Mouse (Mus musculus) liver, adult 2 months (tissue): ENCODE data around the gene Polr1e. TPM values are rescaled to one million over a fixed set of nuclear protein-coding genes. Genes with fewer than 3 reads are reported as not detected.
"Not testable (repeated sequence)": the region's sequence is repeated elsewhere in the genome, so short reads cannot be mapped to it uniquely, and the experiment has no call there.

Experiments used
- DNase-seq: peaks from one replicate; pipeline ENCODE4 v3.0.0-alpha.2; 2011; ENCODE audit warnings: low read depth, low spot score; ENCODE audit errors: extremely low read depth
- H3K27ac ChIP-seq: fragments of 200-500 bp; replicated peaks from 2 replicates; pipeline ENCODE4 v1.5.1; 2012; ENCODE audit warnings: low read depth, mild to moderate bottlenecking, control low read depth, inconsistent platforms, low read length; ENCODE audit not compliant: insufficient read depth
- H3K27me3 ChIP-seq: fragments of 200-500 bp; 2 replicates; pipeline ENCODE4 v1.6.1; 2012; ENCODE audit warnings: mild to moderate bottlenecking, moderate library complexity, low read length, inconsistent platforms; ENCODE audit not compliant: control insufficient read depth, insufficient read depth
- H3K36me3 ChIP-seq: fragments of 200-500 bp; 2 replicates; pipeline ENCODE4 v1.6.1; 2012; ENCODE audit warnings: low read length, inconsistent platforms; ENCODE audit not compliant: control insufficient read depth, insufficient read depth
- H3K4me1 ChIP-seq: fragments of 200-500 bp; 2 replicates; pipeline ENCODE4 v1.6.1; 2011; ENCODE audit warnings: low read length; ENCODE audit not compliant: control insufficient read depth, insufficient read depth
- H3K4me3 ChIP-seq: fragments of 200-500 bp; 2 replicates; pipeline ENCODE4 v1.5.1; 2011; ENCODE audit warnings: low read depth, mild to moderate bottlenecking, control low read depth, low read length, moderate library complexity; ENCODE audit not compliant: insufficient read depth
- H3K79me2 ChIP-seq: fragments of 200-500 bp; 2 replicates; pipeline ENCODE4 v1.6.1; 2012; ENCODE audit warnings: inconsistent platforms, mild to moderate bottlenecking, low read length, moderate library complexity; ENCODE audit not compliant: control insufficient read depth, insufficient read depth
- H3K9ac ChIP-seq: fragments of 200-500 bp; 2 replicates; pipeline ENCODE4 v1.6.1; 2012; ENCODE audit warnings: low read depth, mild to moderate bottlenecking, control low read depth, inconsistent platforms, low read length
- CTCF ChIP-seq: fragments of 200-500 bp; IDR thresholded peaks from 2 replicates; pipeline ENCODE4 v1.5.1; 2011; ENCODE audit warnings: low read depth, low read length, control low read depth
- POLR2A ChIP-seq: fragments of 200-500 bp; IDR thresholded peaks from 2 replicates; pipeline ENCODE4 v1.6.1; 2011; ENCODE audit warnings: low read length, control low read depth; ENCODE audit not compliant: insufficient read depth; ENCODE audit errors: extremely low read depth
- WGBS: fragments of 180-500 bp; shearing (Covaris S2); methylation state at CpG from one replicate; pipeline ENCODE4 v1.1.7; 2018; 5-methylcytosine and 5-hydroxymethylcytosine counted together
- polyA plus RNA-seq: library from polyadenylated mRNA; depleted of rRNA; stranded (reverse); fragments of >200 nt; gene quantifications from 2 replicates; pipeline ENCODE4 v1.2.3, GENCODE M21; 2012
- total RNA-seq: library from RNA; depleted of rRNA; stranded (reverse); fragments of >200 nt; gene quantifications from 2 replicates; pipeline ENCODE4 v1.2.3, GENCODE M21; 2014

Gene Polr1e
- total and polyA plus RNA-seq, 2 experiments, result 2.6 to 3.5 TPM

DNA sequence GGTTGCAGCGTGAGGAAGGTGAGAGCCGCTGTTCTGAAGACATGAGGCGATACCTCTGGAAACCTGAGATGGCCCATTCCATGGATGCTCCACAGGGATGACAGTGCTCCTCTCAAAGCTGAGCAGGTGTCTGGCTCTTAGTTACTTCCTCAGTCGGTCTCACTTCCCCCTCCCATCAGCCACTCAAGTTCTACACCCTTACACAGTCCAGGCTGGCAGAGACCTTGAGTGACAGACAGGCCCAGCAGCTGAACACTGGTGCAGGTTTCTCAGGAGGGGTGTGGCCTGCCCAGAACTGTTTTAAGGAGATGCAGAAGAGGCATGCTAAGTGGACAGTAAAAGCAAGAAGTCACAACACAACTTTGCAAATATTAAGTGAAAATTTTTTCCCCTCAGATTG, 49.4 kb downstream of the Polr1e start:
- H3K27ac ChIP-seq, result no peak overlapping the region
- H3K4me1 ChIP-seq, result no peaks in the 10 kb centered on the region
- no peak for DNase-seq
- 89% methylated on average over 4 of the region's 4 CpGs for WGBS
- H3K4me3 ChIP-seq, result no peak overlapping the region
- no peak for TF ChIP-seq POLR2A
- no peak for TF ChIP-seq CTCF
- H3K36me3 ChIP-seq, result no peaks in the 10 kb centered on the region
- no peaks in the 10 kb centered on the region for H3K79me2 ChIP-seq
- H3K9ac ChIP-seq, result no peak overlapping the region
- no peaks in the 10 kb centered on the region for H3K27me3 ChIP-seq

DNA sequence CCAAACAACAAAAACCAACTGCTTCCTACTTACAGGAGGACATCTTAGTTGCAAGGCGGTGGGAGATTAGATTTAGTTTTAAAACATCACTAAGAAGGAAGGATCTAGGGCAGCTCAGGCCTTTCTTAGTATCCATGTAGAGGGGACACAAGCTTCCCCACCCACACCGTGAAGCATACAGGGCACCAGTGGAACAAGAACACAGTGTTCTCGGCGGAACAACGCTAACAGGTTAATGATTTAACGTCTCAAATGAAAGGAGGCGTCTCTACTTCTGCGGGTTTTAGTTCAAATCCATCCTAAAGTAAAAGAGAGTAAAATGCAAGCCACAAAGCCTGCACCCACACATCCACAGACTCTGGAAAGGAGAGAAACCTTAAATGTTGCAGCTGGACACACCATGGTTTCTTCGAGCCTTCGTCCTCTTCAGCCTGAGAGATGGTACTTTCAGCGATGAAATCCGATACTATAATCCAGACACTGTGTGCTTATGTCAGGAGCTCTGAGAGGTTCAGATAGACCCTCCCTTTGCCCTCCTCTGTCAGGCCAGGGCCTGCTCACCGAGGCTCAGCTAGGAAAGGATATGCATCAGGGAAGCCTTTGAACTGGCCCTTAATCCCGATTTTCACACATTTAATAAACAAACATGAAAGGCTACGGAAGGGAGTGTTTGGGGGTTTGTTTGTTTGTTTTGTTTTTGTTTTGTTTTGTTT, 54.0 kb downstream of the Polr1e start:
- Histone ChIP-seq H3K27me3 (no peaks in the 10 kb centered on the region), H3K4me1 (no peaks in the 10 kb centered on the region), H3K79me2 (no peaks in the 10 kb centered on the region), H3K9ac (no peak overlapping the region), H3K4me3 (no peak overlapping the region), H3K27ac (no peak overlapping the region), H3K36me3 (no peaks in the 10 kb centered on the region)
- WGBS, result 76% methylated on average over 15 of the region's 15 CpGs
- TF ChIP-seq CTCF (no peak), POLR2A (no peak)
- DNase-seq, result no peak

DNA sequence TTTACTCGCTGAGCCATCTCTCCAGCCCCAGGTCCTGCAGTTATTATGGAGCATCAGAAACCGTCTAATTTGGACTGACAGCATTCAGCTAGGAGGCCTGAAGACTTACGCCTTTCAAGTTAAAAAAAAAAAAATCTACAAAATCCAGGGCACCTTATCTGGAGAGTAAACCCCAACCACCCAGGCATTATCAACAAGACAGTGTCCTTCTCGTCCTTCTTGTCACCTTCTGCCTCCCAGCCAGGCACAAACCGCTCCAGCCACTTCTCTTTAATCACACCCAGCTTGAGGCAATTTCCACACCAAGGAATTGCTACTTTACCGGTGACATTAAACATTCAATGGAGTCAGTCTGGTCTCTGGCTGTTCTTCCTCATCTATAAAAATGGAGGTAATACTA, 55.2 kb downstream of the Polr1e start:
- Histone ChIP-seq H3K4me1 (no peaks in the 10 kb centered on the region), H3K79me2 (no peaks in the 10 kb centered on the region), H3K27ac (no peak overlapping the region), H3K9ac (no peak overlapping the region), H3K27me3 (0 out of 2 replicates have a peak, but pooled peaks cover 2% of the 10 kb centered on the region), H3K4me3 (no peak overlapping the region), H3K36me3 (no peaks in the 10 kb centered on the region)
- no peak for DNase-seq
- no peak for TF ChIP-seq POLR2A
- TF ChIP-seq CTCF, result no peak
- 89% methylated on average over 6 of the region's 6 CpGs for WGBS

DNA sequence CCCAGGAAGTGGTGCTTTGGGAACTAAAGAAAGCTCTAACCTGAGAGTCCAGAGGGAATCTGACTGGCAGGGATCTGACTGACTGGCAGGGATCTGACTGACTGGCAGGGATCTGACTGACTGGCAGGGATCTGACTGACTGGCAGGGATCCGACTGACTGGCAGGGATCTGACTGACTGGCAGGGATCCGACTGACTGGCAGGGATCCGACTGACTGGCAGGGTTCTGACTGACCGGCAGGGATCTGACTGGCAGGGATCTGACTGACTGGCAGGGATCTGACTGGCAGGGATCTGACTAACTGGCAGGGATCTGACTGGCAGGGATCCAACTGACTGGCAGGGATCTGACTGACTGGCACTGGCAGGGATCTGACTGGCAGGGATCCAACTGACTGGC, 62.7 kb downstream of the Polr1e start:
- not testable (repeated sequence) for H3K79me2 ChIP-seq, H3K4me3 ChIP-seq, H3K27me3 ChIP-seq, H3K9ac ChIP-seq, DNase-seq, H3K4me1 ChIP-seq, H3K36me3 ChIP-seq, H3K27ac ChIP-seq
- 86% methylated on average over 4 of the region's 4 CpGs for WGBS

DNA sequence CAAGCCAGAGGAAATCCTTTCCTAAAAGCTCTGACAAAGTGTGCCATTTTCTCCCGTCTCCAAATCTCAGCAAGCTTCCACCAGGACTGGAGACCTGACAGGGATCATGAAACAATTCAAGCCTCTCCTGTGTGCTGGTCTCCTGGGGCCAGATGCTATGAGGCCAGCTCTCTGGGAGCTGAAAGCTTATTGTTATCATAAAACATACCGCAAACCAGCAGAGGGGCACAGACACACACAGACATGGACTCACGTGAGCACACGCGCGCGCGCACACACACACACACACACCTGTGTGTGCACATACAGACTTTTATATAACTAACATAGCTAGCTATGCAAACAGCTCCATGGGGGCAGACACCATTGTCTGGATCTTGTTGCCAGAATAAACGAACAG, 64.6 kb downstream of the Polr1e start:
- 83% methylated on average over 9 of the region's 9 CpGs for WGBS
- TF ChIP-seq CTCF (no peak), POLR2A (no peak)
- Histone ChIP-seq H3K4me3 (no peak overlapping the region), H3K9ac (no peak overlapping the region), H3K4me1 (0 out of 2 replicates have a peak, but pooled peaks cover 2% of the 10 kb centered on the region), H3K36me3 (no peaks in the 10 kb centered on the region), H3K79me2 (no peaks in the 10 kb centered on the region), H3K27me3 (no peaks in the 10 kb centered on the region), H3K27ac (no peak overlapping the region)
- no peak for DNase-seq

DNA sequence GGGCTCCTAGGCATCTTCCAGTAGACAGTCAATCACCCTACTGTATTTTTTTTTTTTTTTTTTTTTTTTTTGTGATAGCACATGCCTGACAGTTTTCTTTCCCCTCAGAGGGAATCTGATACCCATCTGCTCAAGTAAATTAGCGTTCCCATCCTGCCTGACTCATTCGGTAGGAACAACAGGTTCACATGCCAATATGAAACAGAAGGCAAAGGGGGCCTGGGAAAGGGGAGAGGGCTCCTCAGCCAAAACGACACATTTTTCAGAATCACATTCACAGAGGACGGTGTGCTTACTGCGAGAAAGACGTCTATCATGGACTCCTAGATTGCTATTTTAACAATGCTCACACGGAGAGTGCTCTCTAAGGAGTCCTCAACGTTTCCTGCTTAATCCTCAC, 65.1 kb downstream of the Polr1e start:
- TF ChIP-seq POLR2A (no peak), CTCF (no peak)
- H3K27ac ChIP-seq, result no peak overlapping the region
- no peak overlapping the region for H3K4me3 ChIP-seq
- 14% methylated on average over 8 of the region's 8 CpGs for WGBS
- H3K27me3 ChIP-seq, result no peaks in the 10 kb centered on the region
- DNase-seq, result no peak
- H3K79me2 ChIP-seq, result no peaks in the 10 kb centered on the region
- H3K36me3 ChIP-seq, result no peaks in the 10 kb centered on the region
- H3K9ac ChIP-seq, result no peak overlapping the region
- H3K4me1 ChIP-seq, result 0 out of 2 replicates have a peak, but pooled peaks cover 2% of the 10 kb centered on the region
